Mouse (Mus musculus) central nervous system, embryonic 14 days (tissue): ENCODE measurements around the gene Gm12830. TPM values are rescaled to one million over a fixed set of nuclear protein-coding genes. Genes with fewer than 3 reads are reported as not detected.

Experiments used
- polyA plus RNA-seq: library from polyadenylated mRNA; depleted of rRNA; stranded (reverse); fragments of >200 nt; gene quantifications from 2 replicates; pipeline ENCODE4 v1.2.3, GENCODE M21; 2012; rRNA removed

The Gm12830 gene
- polyA plus RNA-seq = not detected in 2 replicates

GRCm38 (mm10) chr4:114821567-114822192 lies at the start of gene Gm12830:
TSS of gene Gm12830 (plus strand) at chr4:114821722.

Other genes starting within 250 kb of the Gm12830 start
- 1.4 and 2.2 TPM in 2 replicates for gene Foxd2, start 87.2 kb downstream of the Gm12830 start, polyA plus RNA-seq
- 0.06 TPM in 1 of 2 replicates, not detected in the other for gene Foxe3, start 104.3 kb downstream of the Gm12830 start, polyA plus RNA-seq
- 61.1 and 68.3 TPM in 2 replicates for gene Cmpk1, start 165.5 kb downstream of the Gm12830 start, polyA plus RNA-seq
- gene Stil, start 178.4 kb downstream of the Gm12830 start, polyA plus RNA-seq = 8.9 and 10.5 TPM in 2 replicates
- 16.0 and 20.9 TPM in 2 replicates for gene Tal1, start 234.7 kb downstream of the Gm12830 start, polyA plus RNA-seq